Mouse (Mus musculus) neural tube, embryonic 13.5 days (tissue): Measurements from ENCODE around the gene Cisd3. TPM values are rescaled to one million over a fixed set of nuclear protein-coding genes. Genes with fewer than 3 reads are reported as not detected.
"Not testable (repeated sequence)": the region's sequence is repeated elsewhere in the genome, so short reads cannot be mapped to it uniquely, and the experiment has no call there.

ENCODE experiments used
- ATAC-seq: fragments of 200-750 bp; cut with Nextera tagmentation; 2 replicates; pipeline ENCODE4 v1.8.0; 2017; ENCODE audit warnings: low read depth, mild to moderate bottlenecking, moderate TSS enrichment, moderate library complexity
- H3K27ac ChIP-seq: fragments of 300-500 bp; sonication (generic); replicated peaks from 2 replicates; pipeline ENCODE4 v1.5.1; 2015; ENCODE audit warnings: moderate library complexity, mild to moderate bottlenecking, inconsistent platforms
- H3K27me3 ChIP-seq: fragments of 300-500 bp; sonication (generic); 2 replicates; pipeline ENCODE4 v1.6.1; 2015; ENCODE audit warnings: mild to moderate bottlenecking, inconsistent platforms
- H3K36me3 ChIP-seq: fragments of 300-500 bp; sonication (generic); 2 replicates; pipeline ENCODE4 v1.6.1; 2015; ENCODE audit warnings: mild to moderate bottlenecking, inconsistent platforms
- H3K4me1 ChIP-seq: fragments of 300-500 bp; sonication (generic); replicated peaks from 2 replicates; pipeline ENCODE4 v1.6.1; 2015; ENCODE audit warnings: inconsistent platforms
- H3K4me2 ChIP-seq: fragments of 300-500 bp; sonication (generic); 2 replicates; pipeline ENCODE4 v1.6.1; 2015; ENCODE audit warnings: inconsistent platforms, mild to moderate bottlenecking, moderate library complexity
- H3K4me3 ChIP-seq: fragments of 300-500 bp; sonication (generic); 2 replicates; pipeline ENCODE4 v1.5.1; 2015; ENCODE audit warnings: mild to moderate bottlenecking, inconsistent platforms
- H3K9ac ChIP-seq: fragments of 300-500 bp; sonication (generic); 2 replicates; pipeline ENCODE4 v1.6.1; 2015; ENCODE audit warnings: moderate library complexity, mild to moderate bottlenecking, inconsistent platforms
- H3K9me3 ChIP-seq: fragments of 300-500 bp; sonication (generic); 2 replicates; pipeline ENCODE4 v1.6.1; 2016; ENCODE audit warnings: inconsistent platforms
- WGBS: fragments of 180-500 bp; shearing (Covaris S2); methylation state at CpG from one replicate; pipeline ENCODE4 v1.1.7; 2015; 5-methylcytosine and 5-hydroxymethylcytosine counted together
- polyA plus RNA-seq: library from polyadenylated mRNA; unstranded; fragments of >200 nt; fragmentation: Nextera tagmentation; extraction: Ambion mirVana; gene quantifications from 2 replicates; pipeline ENCODE4 v1.2.1, GENCODE M21; 2015

Gene Cisd3
- polyA plus RNA-seq, 1 experiment from 2014 or later, result 40.5 TPM

- not testable (repeated sequence) for ATAC-seq
These were observed 27.7 kb upstream of the Cisd3 start for GRCm38 (mm10) chr11:97657967-97658366.

GRCm38 (mm10) chr11:97658751-97659266, 26.8 kb upstream of the Cisd3 start:
- Histone ChIP-seq H3K27me3 (peaks cover 21% of the 10 kb centered on the region), H3K9ac (peak overlapping the region; percentile 89; the same call in 1 of the 2 replicates), H3K4me1 (peaks cover 37% of the 10 kb centered on the region), H3K9me3 (no peaks in the 10 kb centered on the region), H3K4me2 (peak overlapping the region; percentile 81), H3K4me3 (peak overlapping the region; percentile 70; the same call in 1 of the 2 replicates), H3K27ac (no peak overlapping the region), H3K36me3 (no peaks in the 10 kb centered on the region)
- ATAC-seq, result no peak
- WGBS, result 70% methylated on average over 11 of the region's 11 CpGs

More at GRCm38 (mm10) chr11:97657967-97658366, 27.7 kb upstream of the Cisd3 start:
- H3K4me2 ChIP-seq, H3K9me3 ChIP-seq, H3K36me3 ChIP-seq, H3K9ac ChIP-seq, H3K4me3 ChIP-seq, H3K27ac ChIP-seq: not testable (repeated sequence)
- peaks cover 37% of the 10 kb centered on the region for H3K4me1 ChIP-seq
- WGBS, result 91% methylated on average over 6 of the region's 6 CpGs
- peaks cover 21% of the 10 kb centered on the region for H3K27me3 ChIP-seq

GRCm38 (mm10) chr11:97659267-97659989, 26.2 kb upstream of the Cisd3 start:
- Histone ChIP-seq H3K27ac (peak overlapping the region; percentile 81), H3K9ac (peak overlapping the region; percentile 89), H3K27me3 (peaks cover 21% of the 10 kb centered on the region), H3K4me1 (peaks cover 42% of the 10 kb centered on the region), H3K4me2 (peak overlapping the region; percentile 81), H3K4me3 (peak overlapping the region; percentile 70), H3K36me3 (no peaks in the 10 kb centered on the region), H3K9me3 (no peaks in the 10 kb centered on the region)
- 0 out of 2 replicates have a peak, but pooled peaks have one; percentile 21 for ATAC-seq
- 8% methylated on average over 13 of the region's 13 CpGs for WGBS

- H3K9ac ChIP-seq, result peak overlapping the region; percentile 89
- H3K36me3 ChIP-seq, result no peaks in the 10 kb centered on the region
- H3K4me2 ChIP-seq, result peak overlapping the region; percentile 81
- peak overlapping the region; percentile 81 for H3K27ac ChIP-seq
- no peaks in the 10 kb centered on the region for H3K9me3 ChIP-seq
- WGBS, result under 1% methylated on average over 75 of the region's 78 CpGs
- peak; percentile 89 for ATAC-seq
- peaks cover 21% of the 10 kb centered on the region for H3K27me3 ChIP-seq
- peaks cover 49% of the 10 kb centered on the region for H3K4me1 ChIP-seq
- peak overlapping the region; percentile 70 for H3K4me3 ChIP-seq
These were observed 25.5 kb upstream of the Cisd3 start for GRCm38 (mm10) chr11:97659990-97660714.

- Histone ChIP-seq H3K4me1 (peaks cover 56% of the 10 kb centered on the region), H3K9ac (peak overlapping the region; percentile 89), H3K4me3 (peak overlapping the region; percentile 92), H3K4me2 (peak overlapping the region; percentile 83), H3K9me3 (no peaks in the 10 kb centered on the region), H3K27ac (no peak overlapping the region; the same call in 1 of the 2 replicates), H3K27me3 (peaks cover 21% of the 10 kb centered on the region), H3K36me3 (peaks cover 8% of the 10 kb centered on the region)
- no peak for ATAC-seq
- 1% methylated on average over 27 of the region's 27 CpGs for WGBS
These were observed 24.6 kb upstream of the Cisd3 start for GRCm38 (mm10) chr11:97660734-97661647.

GRCm38 (mm10) chr11:97661648-97662133, 23.9 kb upstream of the Cisd3 start:
- under 1% methylated on average over 18 of the region's 20 CpGs for WGBS
- Histone ChIP-seq H3K4me3 (peak overlapping the region; percentile 92), H3K27me3 (peaks cover 21% of the 10 kb centered on the region), H3K36me3 (peaks cover 15% of the 10 kb centered on the region), H3K4me2 (peak overlapping the region; percentile 83), H3K9ac (peak overlapping the region; percentile 31; the same call in 1 of the 2 replicates), H3K27ac (no peak overlapping the region), H3K4me1 (peaks cover 56% of the 10 kb centered on the region), H3K9me3 (no peaks in the 10 kb centered on the region)
- no peak for ATAC-seq

- WGBS, result 2% methylated on average over 21 of the region's 21 CpGs
- peaks cover 22% of the 10 kb centered on the region for H3K36me3 ChIP-seq
- peak overlapping the region; percentile 83 for H3K4me2 ChIP-seq
- ATAC-seq, result no peak
- peak overlapping the region; percentile 88; the same call in 1 of the 2 replicates for H3K27ac ChIP-seq
- H3K9me3 ChIP-seq, result no peaks in the 10 kb centered on the region
- peaks cover 56% of the 10 kb centered on the region for H3K4me1 ChIP-seq
- H3K4me3 ChIP-seq, result peak overlapping the region; percentile 92
- peaks cover 21% of the 10 kb centered on the region for H3K27me3 ChIP-seq
- peak overlapping the region; percentile 93 for H3K9ac ChIP-seq
These were observed 23.3 kb upstream of the Cisd3 start for GRCm38 (mm10) chr11:97662207-97662892.

GRCm38 (mm10) chr11:97662893-97663527, 22.6 kb upstream of the Cisd3 start, which contains the start of gene Mllt6:
Mllt6 (plus strand) TSS chr11:97663414.
- H3K27me3 ChIP-seq, result peaks cover 21% of the 10 kb centered on the region
- peak within 1 kb of the TSS; percentile 88 for H3K27ac ChIP-seq
- H3K36me3 ChIP-seq, result peaks cover 28% of the 10 kb centered on the region
- under 1% methylated on average over 44 of the region's 76 CpGs for WGBS
- peak within 1 kb of the TSS; percentile 93 for H3K9ac ChIP-seq
- peak within 1 kb of the TSS; percentile 92 for H3K4me3 ChIP-seq
- peaks cover 56% of the 10 kb centered on the region for H3K4me1 ChIP-seq
- H3K9me3 ChIP-seq, result no peaks in the 10 kb centered on the region
- H3K4me2 ChIP-seq, result peak within 1 kb of the TSS; percentile 83
- ATAC-seq, result peak; percentile 70

GRCm38 (mm10) chr11:97663528-97664338, 21.9 kb upstream of the Cisd3 start:
- Histone ChIP-seq H3K9me3 (no peaks in the 10 kb centered on the region), H3K27me3 (peaks cover 21% of the 10 kb centered on the region), H3K4me3 (peak overlapping the region; percentile 92), H3K36me3 (peaks cover 36% of the 10 kb centered on the region), H3K27ac (peak overlapping the region; percentile 88), H3K4me1 (peaks cover 61% of the 10 kb centered on the region), H3K4me2 (peak overlapping the region; percentile 83), H3K9ac (peak overlapping the region; percentile 93)
- peak; percentile 55; the same call in 1 of the 2 replicates for ATAC-seq
- under 1% methylated on average over 27 of the region's 57 CpGs for WGBS

GRCm38 (mm10) chr11:97664339-97664665, 21.3 kb upstream of the Cisd3 start:
- ATAC-seq, result no peak
- Histone ChIP-seq H3K27ac (peak overlapping the region; percentile 88; the same call in 1 of the 2 replicates), H3K27me3 (peaks cover 21% of the 10 kb centered on the region), H3K36me3 (peaks cover 41% of the 10 kb centered on the region), H3K9me3 (no peaks in the 10 kb centered on the region), H3K4me3 (peak overlapping the region; percentile 92), H3K4me2 (peak overlapping the region; percentile 83), H3K9ac (peak overlapping the region; percentile 93), H3K4me1 (peaks cover 61% of the 10 kb centered on the region)
- 1% methylated on average over 7 of the region's 8 CpGs for WGBS
